Mouse (Mus musculus): Measurements from ENCODE around the gene D630039A03Rik. TPM values are rescaled to one million over a fixed set of nuclear protein-coding genes. Genes with fewer than 3 reads are reported as not detected.

The D630039A03Rik gene
- polyA plus RNA-seq, 1 experiment from 2014 or later = 2.7 TPM

DNA sequence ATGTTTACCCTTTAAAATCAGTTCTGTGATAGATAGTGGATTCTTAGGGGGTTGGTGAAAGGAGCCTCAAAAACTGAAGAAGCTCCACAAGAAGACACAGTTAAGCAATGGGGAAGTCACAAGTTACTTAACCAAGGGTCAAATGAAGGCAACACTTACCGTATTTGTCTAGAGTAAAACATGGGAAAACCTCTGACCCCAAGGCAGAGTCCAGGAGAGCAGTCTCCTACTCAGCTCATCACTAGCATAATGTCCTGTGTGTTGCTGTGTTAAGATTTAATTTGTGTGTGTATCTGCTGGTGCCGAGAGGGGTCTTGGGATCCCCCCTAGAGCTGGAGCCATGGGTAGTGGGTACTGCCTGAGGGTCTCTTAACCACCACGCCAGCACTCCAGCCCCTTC lies 36.3 kb upstream of the D630039A03Rik start:
- H3K4me3 ChIP-seq (ENCODE audit: low read depth, low read length) = no peak overlapping the region
- H3K36me3 ChIP-seq (ENCODE audit: insufficient read depth, low read length) = peaks cover 21% of the 10 kb centered on the region; the same call in 1 of the 2 replicates
- TF ChIP-seq EP300 (IDR thresholded peaks at IDR 0.05) = no peak
- TF ChIP-seq CTCF (IDR thresholded peaks at IDR 0.05) = no peak
- DNase-seq (ENCODE audit: low spot score) = no peak
- H3K27me3 ChIP-seq (replicated peaks; ENCODE audit: insufficient read depth, low read length) = no peaks in the 10 kb centered on the region
- peaks cover 11% of the 10 kb centered on the region; the same call in 1 of the 2 replicates for H3K4me1 ChIP-seq (ENCODE audit: insufficient read depth, low read depth, low read length)
- no peak overlapping the region for H3K4me2 ChIP-seq (replicated peaks; ENCODE audit: low read depth, low read length)
- H3K9me3 ChIP-seq (ENCODE audit: low read length) = no peaks in the 10 kb centered on the region
- no peak overlapping the region for H3K27ac ChIP-seq (ENCODE audit: low read length)
- H3K9ac ChIP-seq (replicated peaks; ENCODE audit: low read depth) = no peak overlapping the region
- ATAC-seq = no peak
- 85% methylated on average over 3 of the region's 3 CpGs for WGBS

DNA sequence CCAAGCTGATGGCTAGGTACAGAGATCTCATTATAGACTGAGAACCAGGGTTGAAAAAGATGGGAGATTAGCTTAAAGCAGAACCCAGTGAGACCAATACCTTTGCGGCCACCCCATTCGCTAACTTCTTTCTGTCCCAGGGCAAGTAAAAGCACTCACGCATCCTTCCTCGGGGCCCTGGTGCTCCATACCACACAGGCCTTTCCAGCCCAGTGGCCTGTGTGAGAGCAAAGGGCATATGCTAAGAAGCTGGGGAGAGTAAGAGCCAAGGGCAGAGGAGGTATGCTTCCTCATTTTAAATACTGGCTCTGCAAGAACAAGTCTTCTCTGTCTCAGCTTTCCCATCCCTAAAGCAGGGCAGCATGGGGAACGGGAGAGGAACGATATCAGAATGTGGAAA lies 33.8 kb upstream of the D630039A03Rik start:
- ATAC-seq (no peak), DNase-seq (ENCODE audit: low spot score) (no peak)
- H3K4me3 ChIP-seq (ENCODE audit: low read depth, low read length) = no peak overlapping the region
- peaks cover 5% of the 10 kb centered on the region; the same call in 1 of the 2 replicates for H3K4me1 ChIP-seq (ENCODE audit: insufficient read depth, low read depth, low read length)
- H3K9ac ChIP-seq (replicated peaks; ENCODE audit: low read depth) = no peak overlapping the region
- no peaks in the 10 kb centered on the region for H3K27me3 ChIP-seq (replicated peaks; ENCODE audit: insufficient read depth, low read length)
- H3K27ac ChIP-seq (ENCODE audit: low read length) = no peak overlapping the region
- TF ChIP-seq CTCF (IDR thresholded peaks at IDR 0.05) (no peak), EP300 (IDR thresholded peaks at IDR 0.05) (no peak)
- peaks cover 36% of the 10 kb centered on the region; the same call in 1 of the 2 replicates for H3K36me3 ChIP-seq (ENCODE audit: insufficient read depth, low read length)
- WGBS = 91% methylated on average over 6 of the region's 6 CpGs
- H3K4me2 ChIP-seq (replicated peaks; ENCODE audit: low read depth, low read length) = no peak overlapping the region
- no peaks in the 10 kb centered on the region for H3K9me3 ChIP-seq (ENCODE audit: low read length)

DNA sequence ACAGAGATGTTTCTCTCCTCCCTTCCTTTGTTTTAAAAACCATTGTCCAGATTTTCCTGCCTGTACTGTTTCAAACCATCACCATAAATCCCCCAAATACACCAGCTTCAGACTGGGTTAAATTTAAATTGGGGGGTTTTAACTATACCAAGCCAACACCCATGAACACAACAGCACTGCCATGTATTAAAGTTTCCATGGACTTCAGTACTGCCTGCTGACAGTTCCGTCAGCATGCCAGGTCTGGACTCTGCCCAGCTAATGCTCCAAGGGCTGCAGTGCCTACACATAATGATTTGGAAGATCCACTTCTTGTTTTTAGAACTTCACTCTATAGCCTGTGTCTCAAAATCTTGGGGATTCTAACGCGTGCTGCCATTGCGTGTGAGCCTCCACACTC lies 31.4 kb upstream of the D630039A03Rik start:
- ATAC-seq (no peak), DNase-seq (ENCODE audit: low spot score) (no peak)
- Histone ChIP-seq H3K36me3 (ENCODE audit: insufficient read depth, low read length) (peaks cover 48% of the 10 kb centered on the region), H3K4me1 (ENCODE audit: insufficient read depth, low read depth, low read length) (no peaks in the 10 kb centered on the region; the same call in 1 of the 2 replicates), H3K27ac (ENCODE audit: low read length) (0 out of 2 replicates have a peak overlapping the region, but pooled peaks have one; percentile 29), H3K27me3 (replicated peaks; ENCODE audit: insufficient read depth, low read length) (no peaks in the 10 kb centered on the region), H3K4me3 (ENCODE audit: low read depth, low read length) (no peak overlapping the region), H3K9me3 (ENCODE audit: low read length) (no peaks in the 10 kb centered on the region), H3K9ac (replicated peaks; ENCODE audit: low read depth) (no peak overlapping the region), H3K4me2 (replicated peaks; ENCODE audit: low read depth, low read length) (no peak overlapping the region)
- WGBS = 89% methylated on average over 4 of the region's 4 CpGs
- TF ChIP-seq CTCF (IDR thresholded peaks at IDR 0.05) = no peak

DNA sequence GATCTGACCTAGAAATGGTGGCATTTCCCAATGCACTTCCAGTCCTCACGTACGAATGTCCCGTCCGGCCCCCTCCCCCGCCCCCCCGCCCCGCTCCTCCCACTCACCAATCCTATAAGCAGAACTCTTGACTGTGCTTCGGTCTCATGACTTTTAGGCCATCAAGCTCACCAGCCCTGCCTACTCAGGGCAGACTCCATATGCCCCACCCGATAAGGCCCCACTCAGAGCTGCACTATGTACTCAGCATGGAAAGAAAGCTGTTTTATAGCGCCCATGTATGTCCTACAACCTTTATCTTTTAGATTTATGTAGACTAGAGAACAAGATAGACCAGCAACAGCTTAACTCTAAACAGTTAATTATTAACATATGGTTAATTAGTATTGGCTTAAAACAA lies 30.9 kb upstream of the D630039A03Rik start:
- peak; percentile 55 for ATAC-seq
- H3K4me1 ChIP-seq (ENCODE audit: insufficient read depth, low read depth, low read length) = no peaks in the 10 kb centered on the region; the same call in 1 of the 2 replicates

DNA sequence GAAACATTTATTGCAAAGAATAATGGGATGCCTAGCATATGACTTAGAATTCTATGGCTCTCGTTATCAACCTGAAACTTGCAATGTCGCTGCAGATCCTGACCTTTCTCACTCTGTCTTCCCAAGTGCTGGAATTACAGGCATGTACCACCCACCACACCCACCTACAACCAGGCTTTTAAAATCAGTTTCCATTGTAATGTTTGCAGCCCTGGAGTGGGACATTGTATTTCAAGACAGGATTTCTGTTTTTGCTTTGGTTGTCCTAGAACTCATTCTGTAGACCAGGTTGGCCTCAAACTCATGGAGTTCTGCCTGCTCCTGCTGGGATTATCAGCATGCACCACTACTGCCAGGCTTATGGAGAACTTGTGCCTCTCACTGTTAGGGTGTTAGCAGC lies 26.8 kb upstream of the D630039A03Rik start:
- no peak overlapping the region for H3K4me3 ChIP-seq (ENCODE audit: low read depth, low read length)
- WGBS = 93% methylated on average over 2 of the region's 2 CpGs
- H3K9me3 ChIP-seq (ENCODE audit: low read length) = no peaks in the 10 kb centered on the region
- H3K36me3 ChIP-seq (ENCODE audit: insufficient read depth, low read length) = peaks cover 35% of the 10 kb centered on the region
- H3K9ac ChIP-seq (replicated peaks; ENCODE audit: low read depth) = no peak overlapping the region
- TF ChIP-seq CTCF (IDR thresholded peaks at IDR 0.05) (no peak), EP300 (IDR thresholded peaks at IDR 0.05) (no peak)
- no peak for DNase-seq (ENCODE audit: low spot score)
- no peaks in the 10 kb centered on the region for H3K27me3 ChIP-seq (replicated peaks; ENCODE audit: insufficient read depth, low read length)
- no peak overlapping the region for H3K27ac ChIP-seq (ENCODE audit: low read length)
- H3K4me1 ChIP-seq (ENCODE audit: insufficient read depth, low read depth, low read length) = no peaks in the 10 kb centered on the region; the same call in 1 of the 2 replicates
- no peak overlapping the region for H3K4me2 ChIP-seq (replicated peaks; ENCODE audit: low read depth, low read length)
- no peak for ATAC-seq

More for the DNA sequence above, 30.9 kb upstream of the D630039A03Rik start:
- no peak overlapping the region for H3K4me3 ChIP-seq (ENCODE audit: low read depth, low read length)
- no peak overlapping the region; the same call in 1 of the 2 replicates for H3K27ac ChIP-seq (ENCODE audit: low read length)
- 60% methylated on average over 10 of the region's 10 CpGs for WGBS
- H3K36me3 ChIP-seq (ENCODE audit: insufficient read depth, low read length) = peaks cover 53% of the 10 kb centered on the region
- H3K27me3 ChIP-seq (replicated peaks; ENCODE audit: insufficient read depth, low read length) = no peaks in the 10 kb centered on the region
- H3K4me2 ChIP-seq (replicated peaks; ENCODE audit: low read depth, low read length) = no peak overlapping the region
- peak; percentile 21 for DNase-seq (ENCODE audit: low spot score)
- H3K9ac ChIP-seq (replicated peaks; ENCODE audit: low read depth) = no peak overlapping the region
- TF ChIP-seq CTCF (IDR thresholded peaks at IDR 0.05) (no peak), EP300 (IDR thresholded peaks at IDR 0.05) (no peak)
- H3K9me3 ChIP-seq (ENCODE audit: low read length) = no peaks in the 10 kb centered on the region

DNA sequence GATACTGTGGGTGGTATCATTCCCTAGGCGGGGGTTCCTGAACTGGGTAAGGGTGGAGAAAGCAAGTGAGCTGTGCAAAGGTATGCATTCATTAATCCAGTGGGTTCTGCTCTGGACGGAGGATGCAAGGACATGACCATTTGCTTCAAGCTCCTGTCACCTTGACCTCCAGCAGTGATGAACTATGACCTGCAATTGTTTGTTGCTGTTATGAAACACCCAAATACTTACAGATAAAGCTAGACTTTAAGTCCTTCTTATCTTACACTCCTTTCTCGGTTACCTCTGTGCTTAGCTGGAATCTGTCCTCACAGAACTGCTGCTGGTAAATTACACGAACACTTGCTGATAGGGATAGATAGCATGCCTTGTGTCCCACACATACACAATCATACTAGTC lies 24.5 kb upstream of the D630039A03Rik start:
- WGBS = 71% methylated on average over 4 of the region's 4 CpGs
- ATAC-seq (no peak), DNase-seq (ENCODE audit: low spot score) (no peak)
- Histone ChIP-seq H3K9me3 (ENCODE audit: low read length) (no peaks in the 10 kb centered on the region), H3K4me1 (ENCODE audit: insufficient read depth, low read depth, low read length) (no peaks in the 10 kb centered on the region), H3K27me3 (replicated peaks; ENCODE audit: insufficient read depth, low read length) (no peaks in the 10 kb centered on the region), H3K36me3 (ENCODE audit: insufficient read depth, low read length) (peaks cover 27% of the 10 kb centered on the region), H3K4me2 (replicated peaks; ENCODE audit: low read depth, low read length) (no peak overlapping the region), H3K4me3 (ENCODE audit: low read depth, low read length) (no peak overlapping the region), H3K9ac (replicated peaks; ENCODE audit: low read depth) (no peak overlapping the region), H3K27ac (ENCODE audit: low read length) (no peak overlapping the region)
- TF ChIP-seq EP300 (IDR thresholded peaks at IDR 0.05) (no peak), CTCF (IDR thresholded peaks at IDR 0.05) (no peak)

DNA sequence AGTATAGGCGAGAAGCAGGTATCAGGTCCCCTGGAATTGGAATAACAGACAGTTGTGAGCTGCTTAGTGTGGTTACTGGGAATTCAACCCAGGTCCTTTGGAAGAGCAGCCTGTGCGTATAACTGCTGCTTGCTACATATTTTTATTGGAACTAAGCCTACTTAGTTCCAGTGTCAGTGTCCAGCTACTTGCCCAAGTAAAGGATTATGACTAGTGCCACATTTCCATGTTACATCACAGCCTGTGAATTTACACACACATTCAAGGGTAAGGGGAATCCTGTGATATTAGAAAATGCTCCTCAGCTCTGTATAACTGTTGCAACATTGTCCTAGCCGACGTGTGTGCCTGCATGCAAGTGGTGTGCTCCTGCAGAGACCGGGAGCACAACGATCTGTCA lies 21.2 kb upstream of the D630039A03Rik start:
- peak; percentile 72 for ATAC-seq
- H3K9me3 ChIP-seq (ENCODE audit: low read length) = no peaks in the 10 kb centered on the region
- TF ChIP-seq CTCF (IDR thresholded peaks at IDR 0.05) (no peak), EP300 (IDR thresholded peaks at IDR 0.05) (no peak)
- H3K27me3 ChIP-seq (replicated peaks; ENCODE audit: insufficient read depth, low read length) = no peaks in the 10 kb centered on the region
- H3K27ac ChIP-seq (ENCODE audit: low read length) = no peak overlapping the region
- no peak overlapping the region for H3K4me3 ChIP-seq (ENCODE audit: low read depth, low read length)
- H3K36me3 ChIP-seq (ENCODE audit: insufficient read depth, low read length) = peaks cover 6% of the 10 kb centered on the region; the same call in 1 of the 2 replicates
- no peak overlapping the region for H3K4me2 ChIP-seq (replicated peaks; ENCODE audit: low read depth, low read length)
- peak; percentile 48 for DNase-seq (ENCODE audit: low spot score)
- WGBS = 57% methylated on average over 6 of the region's 6 CpGs
- H3K9ac ChIP-seq (replicated peaks; ENCODE audit: low read depth) = no peak overlapping the region
- no peaks in the 10 kb centered on the region for H3K4me1 ChIP-seq (ENCODE audit: insufficient read depth, low read depth, low read length)

Measured in lung, postnatal 0 days (tissue).